Mouse (Mus musculus): ENCODE measurements around the gene Gm17364. TPM values are rescaled to one million over a fixed set of nuclear protein-coding genes. Genes with fewer than 3 reads are reported as not detected.
A peak's percentile ranks its signal among the peaks of the same experiment; 100 is the strongest.
"Not testable (repeated sequence)": the region's sequence is repeated elsewhere in the genome, so short reads cannot be mapped to it uniquely, and the experiment has no call there.

The Gm17364 gene
- polyA plus RNA-seq, 1 experiment, result not detected

DNA sequence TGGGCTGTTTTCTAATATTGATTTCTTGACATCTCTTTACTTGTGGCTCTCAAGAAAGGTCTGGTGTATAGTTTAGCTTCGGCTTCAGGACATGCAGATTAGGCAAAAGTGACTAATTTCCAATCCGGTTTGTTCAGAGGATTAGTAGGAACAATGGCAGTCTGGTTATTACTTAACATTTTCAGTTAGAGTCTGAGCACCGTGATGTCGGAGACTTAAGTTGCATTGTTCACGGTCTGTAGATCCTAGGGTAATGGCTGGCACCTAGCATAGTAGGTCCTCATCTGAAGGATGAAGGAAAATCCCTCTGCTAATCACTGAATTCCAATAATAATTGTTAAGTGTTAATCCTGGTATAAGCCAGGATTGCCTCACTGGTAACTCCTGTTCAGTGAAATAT is 17.7 kb downstream of the Gm17364 start:
- Histone ChIP-seq H3K4me3 (ENCODE audit: insufficient read depth, low read length) (no peak overlapping the region), H3K4me1 (ENCODE audit: control insufficient read depth, insufficient read depth, low read length) (no peaks in the 10 kb centered on the region; the same call in 1 of the 2 replicates), H3K27ac (ENCODE audit: insufficient read depth, low read length) (no peak overlapping the region)
- no peak for TF ChIP-seq CTCF (IDR thresholded peaks at IDR 0.05; ENCODE audit: extremely low read depth, insufficient read depth, low read length)
- TF ChIP-seq POLR2A (IDR thresholded peaks at IDR 0.05; ENCODE audit: extremely low read depth, insufficient read depth, low read length), result no peak

DNA sequence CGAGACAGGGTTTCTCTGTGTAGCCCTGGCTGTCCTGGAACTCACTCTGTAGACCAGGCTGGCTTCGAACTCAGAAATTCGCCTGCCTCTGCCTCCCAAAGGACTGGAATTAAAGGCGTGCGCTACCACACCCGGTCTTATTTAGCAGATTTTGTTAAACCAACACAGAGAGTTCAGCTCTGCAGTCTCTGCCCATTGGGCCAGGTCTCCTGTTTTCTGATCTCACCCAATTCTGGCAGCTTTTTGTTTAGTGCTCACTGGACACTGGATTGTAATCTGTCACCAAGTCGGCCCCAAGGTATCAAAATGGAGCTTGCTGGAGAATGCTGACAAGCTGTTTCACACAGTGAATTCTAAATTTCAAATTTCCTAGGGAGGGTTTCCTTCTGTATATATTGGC is 21.0 kb downstream of the Gm17364 start:
- Histone ChIP-seq H3K4me1 (ENCODE audit: control insufficient read depth, insufficient read depth, low read length) (no peaks in the 10 kb centered on the region; the same call in none of the 2 replicates), H3K27ac (ENCODE audit: insufficient read depth, low read length) (no peak overlapping the region), H3K4me3 (ENCODE audit: insufficient read depth, low read length) (no peak overlapping the region)
- no peak for TF ChIP-seq CTCF (IDR thresholded peaks at IDR 0.05; ENCODE audit: extremely low read depth, insufficient read depth, low read length)
- no peak for TF ChIP-seq POLR2A (IDR thresholded peaks at IDR 0.05; ENCODE audit: extremely low read depth, insufficient read depth, low read length)

DNA sequence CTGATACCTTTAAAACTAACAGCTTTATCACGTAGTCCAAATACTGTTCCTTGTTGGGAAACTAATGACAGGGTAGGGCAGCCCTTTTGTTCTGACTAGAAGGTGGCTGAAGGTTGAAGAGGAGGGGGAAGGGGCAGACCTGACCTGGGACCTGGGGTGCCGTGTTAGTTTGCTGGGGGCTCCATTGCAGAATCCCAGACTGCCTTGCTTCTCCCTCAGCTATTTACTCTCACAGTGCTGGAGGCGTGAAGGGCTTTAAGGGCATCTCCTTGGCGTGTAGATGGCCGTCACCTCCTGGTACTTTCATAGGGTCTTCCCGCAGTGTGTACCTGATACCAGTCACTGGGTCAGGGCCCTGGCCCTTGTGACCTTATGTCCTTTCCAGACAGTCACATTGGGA is 21.6 kb downstream of the Gm17364 start:
- no peak overlapping the region for H3K27ac ChIP-seq (ENCODE audit: insufficient read depth, low read length)
- no peaks in the 10 kb centered on the region; the same call in 1 of the 2 replicates for H3K4me1 ChIP-seq (ENCODE audit: control insufficient read depth, insufficient read depth, low read length)
- TF ChIP-seq POLR2A (IDR thresholded peaks at IDR 0.05; ENCODE audit: extremely low read depth, insufficient read depth, low read length), result no peak
- TF ChIP-seq CTCF (IDR thresholded peaks at IDR 0.05; ENCODE audit: extremely low read depth, insufficient read depth, low read length), result no peak
- H3K4me3 ChIP-seq (ENCODE audit: insufficient read depth, low read length), result peak overlapping the region; percentile 97; the same call in 1 of the 2 replicates

DNA sequence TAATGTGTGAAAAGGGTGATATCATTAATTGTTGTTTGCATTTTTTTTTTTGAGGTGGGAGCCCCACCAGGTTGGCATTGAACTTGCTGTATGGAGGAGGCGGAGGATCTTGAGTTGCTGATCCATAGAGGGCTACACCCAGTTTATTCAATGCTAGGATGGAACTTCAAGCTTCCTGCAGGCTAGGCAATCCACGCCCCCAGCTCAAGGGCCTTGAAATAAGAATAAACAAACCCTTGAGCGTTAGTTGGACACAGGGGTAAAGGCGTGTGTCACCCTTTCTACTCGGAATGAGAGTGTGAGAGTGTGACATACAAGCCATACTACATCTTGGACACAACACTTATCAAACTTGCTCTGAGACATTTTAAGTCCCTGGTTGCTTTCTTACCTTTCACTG is 22.1 kb downstream of the Gm17364 start:
- no peaks in the 10 kb centered on the region; the same call in 1 of the 2 replicates for H3K4me1 ChIP-seq (ENCODE audit: control insufficient read depth, insufficient read depth, low read length)
- H3K4me3 ChIP-seq (ENCODE audit: insufficient read depth, low read length), result peak overlapping the region; percentile 97; the same call in 1 of the 2 replicates
- no peak overlapping the region for H3K27ac ChIP-seq (ENCODE audit: insufficient read depth, low read length)
- TF ChIP-seq CTCF (IDR thresholded peaks at IDR 0.05; ENCODE audit: extremely low read depth, insufficient read depth, low read length), result no peak
- TF ChIP-seq POLR2A (IDR thresholded peaks at IDR 0.05; ENCODE audit: extremely low read depth, insufficient read depth, low read length), result no peak

DNA sequence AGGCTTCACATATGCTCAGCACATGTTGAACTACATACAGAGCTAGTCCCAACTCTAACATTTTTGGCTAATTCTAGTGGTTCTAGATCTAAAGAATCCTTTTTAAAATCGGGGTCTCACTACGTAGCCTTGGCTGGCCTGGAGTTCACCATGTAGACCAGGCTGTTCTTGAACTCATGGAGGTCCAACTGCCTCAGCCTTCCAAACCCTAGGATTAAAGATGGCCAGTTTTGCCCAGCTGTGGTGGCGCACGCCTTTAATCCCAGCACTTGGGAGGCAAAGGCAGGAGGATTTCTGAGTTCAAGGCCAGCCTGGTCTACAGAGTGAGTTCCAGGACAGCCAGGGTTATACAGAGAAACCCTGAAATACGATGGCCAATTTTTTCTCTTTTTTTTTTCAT is 22.5 kb downstream of the Gm17364 start:
- not testable (repeated sequence) for H3K4me1 ChIP-seq (ENCODE audit: control insufficient read depth, insufficient read depth, low read length); H3K27ac ChIP-seq (ENCODE audit: insufficient read depth, low read length)
- H3K4me3 ChIP-seq (ENCODE audit: insufficient read depth, low read length), result peak overlapping the region; percentile 97

DNA sequence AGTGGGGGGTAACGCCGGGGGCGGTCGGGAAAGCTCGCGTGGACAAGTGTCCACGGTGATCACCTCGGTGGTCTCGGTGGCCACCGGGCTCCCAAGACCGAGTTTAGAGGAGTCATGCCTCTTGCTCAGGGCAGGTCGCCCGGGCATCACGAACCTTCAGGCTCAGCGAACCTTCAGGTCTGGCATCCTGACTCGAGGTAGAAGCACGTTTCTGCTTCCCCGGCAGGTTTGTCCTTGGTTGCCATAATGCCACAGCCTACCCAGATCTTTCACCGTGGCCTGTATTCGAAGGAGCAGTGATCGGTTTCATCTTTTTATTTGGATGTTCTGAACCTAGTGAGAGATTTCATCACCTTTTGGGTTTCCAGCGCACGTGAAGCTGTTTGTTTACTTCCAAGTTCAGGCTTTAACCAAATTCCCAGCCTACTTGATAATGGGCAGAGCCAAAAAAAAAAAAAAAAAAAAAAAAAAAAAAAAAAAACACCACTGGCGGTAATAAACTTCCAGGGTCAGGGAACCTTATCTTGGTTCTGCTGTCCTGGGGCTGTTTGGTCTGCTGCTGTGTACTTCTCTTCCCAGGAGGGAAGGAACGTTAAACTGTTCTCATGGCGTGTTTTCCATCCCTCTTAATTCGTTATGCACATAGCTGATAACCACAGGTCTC is 23.3 kb downstream of the Gm17364 start:
- TF ChIP-seq POLR2A (IDR thresholded peaks at IDR 0.05; ENCODE audit: extremely low read depth, insufficient read depth, low read length) (no peak), CTCF (IDR thresholded peaks at IDR 0.05; ENCODE audit: extremely low read depth, insufficient read depth, low read length) (no peak)
- H3K4me3 ChIP-seq (ENCODE audit: insufficient read depth, low read length), result peak overlapping the region; percentile 97
- H3K4me1 ChIP-seq (ENCODE audit: control insufficient read depth, insufficient read depth, low read length), result no peaks in the 10 kb centered on the region; the same call in 1 of the 2 replicates
- 0 out of 2 replicates have a peak overlapping the region, but pooled peaks have one; percentile 8 for H3K27ac ChIP-seq (ENCODE audit: insufficient read depth, low read length)

DNA sequence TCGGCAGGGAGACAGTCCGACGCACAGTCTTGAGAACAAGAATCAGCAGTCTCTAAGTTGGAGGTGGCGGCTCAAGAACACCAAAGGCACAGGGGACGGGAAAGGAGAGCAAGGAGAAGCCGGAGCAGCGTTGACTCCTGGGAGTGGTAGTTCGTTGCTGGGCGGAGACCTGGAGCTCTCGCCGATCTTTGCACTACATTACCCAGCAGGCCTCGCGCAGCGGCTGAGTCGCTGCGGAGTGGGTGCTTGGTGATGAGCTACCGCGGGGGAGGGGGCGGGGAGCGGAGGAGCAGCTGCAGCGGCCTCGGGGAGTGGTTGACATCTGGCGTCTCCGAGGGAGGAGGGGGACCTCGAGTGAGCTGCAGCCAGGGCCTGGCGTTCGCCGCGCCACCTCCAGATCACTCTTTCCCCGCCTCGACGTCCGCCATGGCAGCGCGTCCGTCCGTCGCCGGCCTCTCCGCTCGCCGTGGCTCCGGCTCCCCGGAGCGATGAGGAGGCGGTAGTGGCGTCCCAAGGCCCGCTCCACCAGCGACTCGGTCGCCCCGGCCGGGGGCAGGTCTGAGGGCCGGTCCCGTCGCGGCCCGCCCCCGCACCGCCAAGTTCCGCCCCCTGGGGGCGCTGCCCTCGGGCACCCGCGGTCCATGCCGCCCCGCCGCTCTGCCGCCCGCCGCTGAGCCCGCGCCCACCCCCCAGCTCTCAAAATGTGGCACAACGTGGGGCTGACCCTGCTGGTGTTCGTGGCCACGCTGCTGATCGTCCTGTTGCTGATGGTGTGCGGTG is 24.0 kb downstream of the Gm17364 start, which contains the start of gene Smim13:
Gene Smim13 (plus strand): TSS at position 307 of the 780 bp plus-strand sequence.
- H3K27ac ChIP-seq (ENCODE audit: insufficient read depth, low read length), result peak within 1 kb of the TSS; percentile 97
- H3K4me1 ChIP-seq (ENCODE audit: control insufficient read depth, insufficient read depth, low read length), result no peaks in the 10 kb centered on the region; the same call in 1 of the 2 replicates
- peak within 1 kb of the TSS; percentile 97 for H3K4me3 ChIP-seq (ENCODE audit: insufficient read depth, low read length)
- TF ChIP-seq CTCF (IDR thresholded peaks at IDR 0.05; ENCODE audit: extremely low read depth, insufficient read depth, low read length) (no peak), POLR2A (IDR thresholded peaks at IDR 0.05; ENCODE audit: extremely low read depth, insufficient read depth, low read length) (peak; percentile 89)

DNA sequence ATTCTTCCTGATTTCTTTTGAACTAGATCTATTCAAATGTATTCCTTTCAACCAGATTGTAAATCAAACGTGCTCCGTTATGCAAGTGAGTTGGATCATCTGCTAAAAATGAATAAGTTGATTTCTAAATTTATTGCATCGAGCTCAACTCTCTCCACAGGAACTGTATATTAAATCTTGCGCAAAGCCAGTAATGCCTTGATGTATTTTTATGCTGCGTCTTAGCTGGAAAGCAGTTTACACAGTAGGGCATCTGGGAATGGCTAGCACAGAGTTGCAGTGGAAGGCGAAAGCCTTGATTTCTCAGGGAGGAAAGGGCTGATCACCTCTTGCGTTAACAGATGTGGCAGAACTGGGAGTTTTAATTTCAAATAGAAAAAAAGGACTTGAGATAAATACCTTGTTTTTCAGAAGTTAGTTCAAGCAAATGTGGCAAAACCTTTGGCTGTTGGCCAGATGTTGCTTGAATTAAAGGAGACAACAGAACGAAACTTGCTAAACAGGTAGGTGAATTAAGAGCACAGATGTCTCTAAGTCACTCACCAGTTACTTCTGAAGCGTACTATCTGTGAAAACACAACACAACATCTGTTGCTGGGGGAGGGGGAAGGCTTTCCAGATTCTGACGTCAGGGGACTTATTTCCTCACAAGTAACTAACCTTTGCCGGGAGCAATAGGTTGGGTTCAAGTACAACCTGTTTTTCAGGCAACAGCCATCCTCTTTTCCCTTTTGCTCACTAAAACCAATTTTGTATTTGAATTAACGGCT is 24.8 kb downstream of the Gm17364 start:
- H3K27ac ChIP-seq (ENCODE audit: insufficient read depth, low read length), result peak overlapping the region; percentile 44
- no peaks in the 10 kb centered on the region; the same call in 1 of the 2 replicates for H3K4me1 ChIP-seq (ENCODE audit: control insufficient read depth, insufficient read depth, low read length)
- H3K4me3 ChIP-seq (ENCODE audit: insufficient read depth, low read length), result peak overlapping the region; percentile 97
- TF ChIP-seq POLR2A (IDR thresholded peaks at IDR 0.05; ENCODE audit: extremely low read depth, insufficient read depth, low read length) (peak; percentile 49; the same call in 1 of the 2 replicates), CTCF (IDR thresholded peaks at IDR 0.05; ENCODE audit: extremely low read depth, insufficient read depth, low read length) (no peak)

DNA sequence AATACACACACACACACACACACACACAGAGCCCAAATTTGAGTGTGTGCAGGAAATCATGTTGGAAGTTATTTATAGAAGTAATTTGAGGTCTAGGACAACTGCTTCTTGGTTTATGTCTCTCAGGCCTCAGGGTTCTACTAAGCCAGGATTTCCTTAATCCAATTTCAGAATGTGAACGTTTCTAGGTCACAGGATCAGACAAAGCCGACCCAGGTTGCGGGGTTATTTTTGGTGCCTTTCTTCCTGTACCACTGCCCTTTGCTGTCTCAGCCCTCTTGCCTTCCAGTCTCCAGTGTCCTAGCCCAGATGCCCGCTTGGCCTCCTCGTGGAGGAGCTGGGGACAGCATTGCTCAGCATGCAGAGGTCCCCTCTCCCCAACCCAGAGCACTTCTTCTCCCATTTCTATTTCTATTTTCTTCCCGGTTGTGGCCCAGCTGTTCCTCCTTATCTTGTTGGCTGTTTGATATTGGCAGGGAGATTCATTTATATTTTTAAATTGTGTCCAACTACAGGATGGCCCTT is 29.4 kb downstream of the Gm17364 start:
- no peak overlapping the region for H3K4me3 ChIP-seq (ENCODE audit: insufficient read depth, low read length)

More for the DNA sequence above, 29.4 kb downstream of the Gm17364 start:
- Histone ChIP-seq H3K27ac (ENCODE audit: insufficient read depth, low read length) (no peak overlapping the region), H3K4me1 (ENCODE audit: control insufficient read depth, insufficient read depth, low read length) (no peaks in the 10 kb centered on the region; the same call in 1 of the 2 replicates)
- TF ChIP-seq CTCF (IDR thresholded peaks at IDR 0.05; ENCODE audit: extremely low read depth, insufficient read depth, low read length), result no peak
- TF ChIP-seq POLR2A (IDR thresholded peaks at IDR 0.05; ENCODE audit: extremely low read depth, insufficient read depth, low read length), result no peak

Data from cortical plate, adult 2 months (tissue).